Mouse (Mus musculus): ENCODE measurements at regions not wholly inside any gene's neighbourhood (a gene's known extent, or its start where the extent isn't known, plus 50 kb on each side); places are given as distances from the start of the nearest gene placed in this dataset.
"Not testable (repeated sequence)": the region's sequence is repeated elsewhere in the genome, so short reads cannot be mapped to it uniquely, and the experiment has no call there.

GRCm38 (mm10) chr1:164531741-164532140, 73.6 kb upstream of the Atp1b1 start:
- no peaks in the 10 kb centered on the region for H3K36me3 ChIP-seq
- no peaks in the 10 kb centered on the region for H3K27me3 ChIP-seq
- ATAC-seq (ENCODE audit: low FRiP score, low read depth) = no peak

GRCm38 (mm10) chr1:164526748-164527147, 68.6 kb upstream of the Atp1b1 start:
- no peak overlapping the region for H3K4me3 ChIP-seq
- no peaks in the 10 kb centered on the region for H3K36me3 ChIP-seq
- no peaks in the 10 kb centered on the region for H3K4me1 ChIP-seq (replicated peaks)
- no peak overlapping the region for H3K4me2 ChIP-seq
- no peaks in the 10 kb centered on the region for H3K9me3 ChIP-seq
- H3K9ac ChIP-seq = no peak overlapping the region
- H3K27me3 ChIP-seq = no peaks in the 10 kb centered on the region
- no peak for ATAC-seq (ENCODE audit: low FRiP score, low read depth)
- no peak overlapping the region for H3K27ac ChIP-seq (replicated peaks)
- WGBS = 79% methylated on average over 1 of the region's 1 CpGs

More at GRCm38 (mm10) chr1:164531741-164532140, 73.6 kb upstream of the Atp1b1 start:
- Histone ChIP-seq H3K4me3 (no peak overlapping the region), H3K4me1 (replicated peaks) (no peaks in the 10 kb centered on the region), H3K4me2 (no peak overlapping the region), H3K9ac (no peak overlapping the region), H3K9me3 (no peaks in the 10 kb centered on the region), H3K27ac (replicated peaks) (no peak overlapping the region)
- 58% methylated on average over 1 of the region's 1 CpGs for WGBS

GRCm38 (mm10) chr1:164522377-164523150, 64.4 kb upstream of the Atp1b1 start:
- no peak overlapping the region for H3K4me2 ChIP-seq
- WGBS = 83% methylated on average over 3 of the region's 3 CpGs
- no peaks in the 10 kb centered on the region for H3K9me3 ChIP-seq
- H3K27ac ChIP-seq (replicated peaks) = no peak overlapping the region
- H3K4me3 ChIP-seq = no peak overlapping the region
- H3K9ac ChIP-seq = no peak overlapping the region
- no peak for ATAC-seq (ENCODE audit: low FRiP score, low read depth)
- H3K27me3 ChIP-seq = no peaks in the 10 kb centered on the region
- H3K4me1 ChIP-seq (replicated peaks) = no peaks in the 10 kb centered on the region
- no peaks in the 10 kb centered on the region for H3K36me3 ChIP-seq

- no peaks in the 10 kb centered on the region for H3K36me3 ChIP-seq
- H3K4me2 ChIP-seq = no peak overlapping the region
- H3K27me3 ChIP-seq = no peaks in the 10 kb centered on the region
- no peak overlapping the region for H3K4me3 ChIP-seq
- no peaks in the 10 kb centered on the region for H3K4me1 ChIP-seq (replicated peaks)
- 89% methylated on average over 6 of the region's 6 CpGs for WGBS
- ATAC-seq (ENCODE audit: low FRiP score, low read depth) = no peak
- no peak overlapping the region for H3K27ac ChIP-seq (replicated peaks)
- no peak overlapping the region for H3K9ac ChIP-seq
- H3K9me3 ChIP-seq = no peaks in the 10 kb centered on the region
Measured at GRCm38 (mm10) chr1:164521371-164522130, 63.4 kb upstream of the Atp1b1 start.

- 97% methylated on average over 3 of the region's 3 CpGs for WGBS
- no peaks in the 10 kb centered on the region for H3K27me3 ChIP-seq
- H3K4me2 ChIP-seq = no peak overlapping the region
- no peak overlapping the region for H3K4me3 ChIP-seq
- no peaks in the 10 kb centered on the region for H3K4me1 ChIP-seq (replicated peaks)
- H3K9me3 ChIP-seq = no peaks in the 10 kb centered on the region
- H3K36me3 ChIP-seq = no peaks in the 10 kb centered on the region
- ATAC-seq (ENCODE audit: low FRiP score, low read depth) = no peak
- no peak overlapping the region for H3K27ac ChIP-seq (replicated peaks)
- no peak overlapping the region for H3K9ac ChIP-seq
Measured at GRCm38 (mm10) chr1:164518866-164519265, 60.7 kb upstream of the Atp1b1 start.

GRCm38 (mm10) chr1:164518308-164518707, 60.2 kb upstream of the Atp1b1 start:
- H3K9me3 ChIP-seq = no peaks in the 10 kb centered on the region
- H3K4me3 ChIP-seq = no peak overlapping the region
- H3K36me3 ChIP-seq = no peaks in the 10 kb centered on the region
- H3K4me1 ChIP-seq (replicated peaks) = no peaks in the 10 kb centered on the region
- 91% methylated on average over 4 of the region's 4 CpGs for WGBS
- no peak for ATAC-seq (ENCODE audit: low FRiP score, low read depth)
- H3K27me3 ChIP-seq = no peaks in the 10 kb centered on the region
- no peak overlapping the region for H3K27ac ChIP-seq (replicated peaks)
- no peak overlapping the region for H3K4me2 ChIP-seq
- no peak overlapping the region for H3K9ac ChIP-seq

GRCm38 (mm10) chr1:164517362-164517761, 59.2 kb upstream of the Atp1b1 start:
- H3K4me1 ChIP-seq (replicated peaks); ATAC-seq (ENCODE audit: low FRiP score, low read depth); H3K27ac ChIP-seq (replicated peaks); H3K27me3 ChIP-seq; H3K4me3 ChIP-seq; H3K9ac ChIP-seq; H3K4me2 ChIP-seq; H3K36me3 ChIP-seq; H3K9me3 ChIP-seq: not testable (repeated sequence)
- WGBS = 94% methylated on average over 2 of the region's 2 CpGs

GRCm38 (mm10) chr1:164511628-164512385, 53.7 kb upstream of the Atp1b1 start:
- no peak overlapping the region for H3K4me2 ChIP-seq
- WGBS = 94% methylated on average over 7 of the region's 7 CpGs

GRCm38 (mm10) chr1:164509226-164509625, 51.1 kb upstream of the Atp1b1 start:
- Histone ChIP-seq H3K4me1 (replicated peaks) (no peaks in the 10 kb centered on the region), H3K4me2 (no peak overlapping the region), H3K27ac (replicated peaks) (no peak overlapping the region), H3K9ac (no peak overlapping the region), H3K36me3 (no peaks in the 10 kb centered on the region), H3K27me3 (no peaks in the 10 kb centered on the region), H3K4me3 (no peak overlapping the region), H3K9me3 (no peaks in the 10 kb centered on the region)
- no peak for ATAC-seq (ENCODE audit: low FRiP score, low read depth)
- WGBS = 80% methylated on average over 1 of the region's 1 CpGs

More at GRCm38 (mm10) chr1:164511628-164512385, 53.7 kb upstream of the Atp1b1 start:
- no peak overlapping the region for H3K9ac ChIP-seq
- no peaks in the 10 kb centered on the region for H3K4me1 ChIP-seq (replicated peaks)
- no peak overlapping the region for H3K27ac ChIP-seq (replicated peaks)
- H3K4me3 ChIP-seq = no peak overlapping the region
- no peaks in the 10 kb centered on the region for H3K36me3 ChIP-seq
- ATAC-seq (ENCODE audit: low FRiP score, low read depth) = no peak
- no peaks in the 10 kb centered on the region for H3K9me3 ChIP-seq
- H3K27me3 ChIP-seq = no peaks in the 10 kb centered on the region

- Histone ChIP-seq H3K4me2 (no peak overlapping the region), H3K4me1 (replicated peaks) (no peaks in the 10 kb centered on the region), H3K27ac (replicated peaks) (no peak overlapping the region), H3K4me3 (no peak overlapping the region), H3K9me3 (no peaks in the 10 kb centered on the region), H3K36me3 (no peaks in the 10 kb centered on the region), H3K27me3 (no peaks in the 10 kb centered on the region), H3K9ac (no peak overlapping the region)
- ATAC-seq (ENCODE audit: low FRiP score, low read depth) = no peak
- 71% methylated on average over 8 of the region's 8 CpGs for WGBS
Measured at GRCm38 (mm10) chr1:164508556-164508955, 50.4 kb upstream of the Atp1b1 start.

GRCm38 (mm10) chr1:164508106-164508505, 50.0 kb upstream of the Atp1b1 start:
- no peak for ATAC-seq (ENCODE audit: low FRiP score, low read depth)
- no peak overlapping the region for H3K4me2 ChIP-seq
- no peaks in the 10 kb centered on the region for H3K9me3 ChIP-seq
- WGBS = 17% methylated on average over 5 of the region's 5 CpGs
- no peaks in the 10 kb centered on the region for H3K36me3 ChIP-seq
- H3K27me3 ChIP-seq = no peaks in the 10 kb centered on the region
- H3K27ac ChIP-seq (replicated peaks) = no peak overlapping the region
- H3K4me3 ChIP-seq = no peak overlapping the region
- no peak overlapping the region for H3K9ac ChIP-seq
- H3K4me1 ChIP-seq (replicated peaks) = no peaks in the 10 kb centered on the region
